Mouse (Mus musculus): ENCODE results near the gene Zfp78. TPM values are rescaled to one million over a fixed set of nuclear protein-coding genes. Genes with fewer than 3 reads are reported as not detected.
"Not testable (repeated sequence)": the region's sequence is repeated elsewhere in the genome, so short reads cannot be mapped to it uniquely, and the experiment has no call there.

Gene Zfp78
- polyA plus RNA-seq, 1 experiment from 2014 or later: 1.4 TPM

DNA sequence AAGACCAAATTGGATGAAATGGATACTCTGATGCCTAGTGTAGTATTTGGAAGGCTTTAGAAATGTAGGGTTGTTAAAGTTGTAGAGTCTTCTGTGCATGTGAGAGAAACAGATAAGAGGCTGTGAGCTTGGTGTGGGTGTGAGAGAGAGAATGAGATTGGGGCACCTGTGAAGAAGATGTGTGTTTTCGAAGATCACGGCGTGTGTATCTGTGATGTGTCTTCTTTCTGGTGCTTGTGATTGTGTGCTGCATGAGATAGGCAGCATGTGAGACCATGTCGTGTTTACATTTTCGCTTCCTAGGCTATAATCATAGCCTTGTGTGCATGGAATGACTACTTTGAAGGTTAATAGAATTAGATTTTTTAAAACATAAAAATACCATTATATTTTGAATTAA is 4.1 kb downstream of the Zfp78 start:
- Histone ChIP-seq H3K4me3 (replicated peaks; ENCODE audit: low read depth, low read length) (no peak overlapping the region), H3K4me2 (ENCODE audit: low read length) (no peak overlapping the region), H3K9ac (ENCODE audit: low read depth, low read length) (no peak overlapping the region), H3K4me1 (replicated peaks; ENCODE audit: insufficient read depth, low read length) (no peaks in the 10 kb centered on the region), H3K27me3 (ENCODE audit: insufficient read depth, low read length) (no peaks in the 10 kb centered on the region), H3K36me3 (ENCODE audit: insufficient read depth, low read length) (no peaks in the 10 kb centered on the region), H3K9me3 (replicated peaks; ENCODE audit: low read length) (no peaks in the 10 kb centered on the region), H3K27ac (no peak overlapping the region)
- 96% methylated on average over 5 of the region's 5 CpGs for WGBS
- DNase-seq (ENCODE audit: low spot score) (no peak), ATAC-seq (replicated peaks; ENCODE audit: low FRiP score, low read depth) (no peak)
- no peak for TF ChIP-seq CTCF (IDR thresholded peaks at IDR 0.05; ENCODE audit: low read depth)

DNA sequence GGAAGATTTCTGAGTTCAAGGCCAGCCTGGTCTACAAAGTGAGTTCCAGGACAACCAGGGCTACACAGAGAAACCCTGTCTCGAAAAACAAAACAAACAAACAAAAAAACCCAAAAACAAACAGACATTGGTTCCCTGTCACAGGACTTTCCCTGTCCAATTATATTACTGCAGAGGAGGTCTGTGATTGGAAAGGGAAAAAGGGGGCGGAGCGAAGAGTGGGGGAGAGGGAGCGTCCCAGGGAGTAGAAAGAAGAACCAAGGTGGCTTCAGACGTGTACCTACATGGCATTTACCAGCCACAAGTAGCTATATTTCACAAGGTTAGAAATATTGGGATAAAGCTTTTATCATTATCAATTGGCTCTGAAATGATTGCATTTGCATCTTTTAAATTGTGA is 5.1 kb downstream of the Zfp78 start:
- H3K4me3 ChIP-seq (replicated peaks; ENCODE audit: low read depth, low read length); H3K27me3 ChIP-seq (ENCODE audit: insufficient read depth, low read length); H3K4me2 ChIP-seq (ENCODE audit: low read length); H3K9ac ChIP-seq (ENCODE audit: low read depth, low read length); DNase-seq (ENCODE audit: low spot score); H3K4me1 ChIP-seq (replicated peaks; ENCODE audit: insufficient read depth, low read length); H3K27ac ChIP-seq; H3K36me3 ChIP-seq (ENCODE audit: insufficient read depth, low read length); ATAC-seq (replicated peaks; ENCODE audit: low FRiP score, low read depth); H3K9me3 ChIP-seq (replicated peaks; ENCODE audit: low read length): not testable (repeated sequence)
- 77% methylated on average over 5 of the region's 5 CpGs for WGBS

DNA sequence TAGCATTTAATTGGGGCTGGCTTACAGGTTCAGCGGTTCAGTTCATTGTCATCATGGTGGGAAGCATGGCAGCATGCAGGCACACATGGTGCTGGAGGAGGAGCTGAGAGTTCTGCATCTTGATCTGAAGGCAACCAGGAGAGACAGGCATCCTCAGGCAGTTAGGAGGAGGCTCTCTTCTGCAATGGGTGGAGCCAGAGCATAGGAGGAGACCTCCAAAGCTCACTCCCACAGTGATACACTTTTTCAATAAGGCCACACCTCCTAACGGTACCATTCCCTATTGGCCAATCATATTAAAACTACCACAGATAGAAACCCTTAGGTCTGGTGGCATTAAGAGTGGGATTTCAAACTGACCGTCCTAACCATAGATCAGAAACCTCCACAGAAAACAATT is 6.4 kb downstream of the Zfp78 start:
- no peaks in the 10 kb centered on the region for H3K27me3 ChIP-seq (ENCODE audit: insufficient read depth, low read length)

DNA sequence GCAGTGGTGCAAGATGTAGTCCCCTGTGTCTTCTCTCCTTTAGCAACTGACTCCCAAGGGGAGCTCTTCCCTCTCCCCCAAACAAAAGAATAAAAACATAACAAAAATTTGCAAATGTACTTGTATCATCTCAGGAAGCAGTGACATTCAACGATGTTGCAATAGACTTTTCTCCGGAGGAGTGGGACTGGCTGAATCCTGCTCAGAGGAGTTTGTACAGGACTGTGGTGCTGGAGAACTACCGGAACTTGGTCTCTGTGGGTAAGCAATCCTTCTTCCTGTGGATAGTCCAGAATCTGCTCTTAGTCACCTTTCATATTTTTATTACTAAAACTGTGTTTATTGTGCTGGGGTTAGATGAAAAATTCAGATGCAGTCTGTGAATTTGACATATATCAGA is 9.9 kb downstream of the Zfp78 start:
- no peak overlapping the region for H3K4me2 ChIP-seq (ENCODE audit: low read length)
- TF ChIP-seq CTCF (IDR thresholded peaks at IDR 0.05; ENCODE audit: low read depth): no peak
- H3K27ac ChIP-seq: no peak overlapping the region
- H3K4me1 ChIP-seq (replicated peaks; ENCODE audit: insufficient read depth, low read length): no peaks in the 10 kb centered on the region
- DNase-seq (ENCODE audit: low spot score): no peak
- no peak overlapping the region for H3K4me3 ChIP-seq (replicated peaks; ENCODE audit: low read depth, low read length)
- ATAC-seq (replicated peaks; ENCODE audit: low FRiP score, low read depth): no peak
- no peak overlapping the region for H3K9ac ChIP-seq (ENCODE audit: low read depth, low read length)
- no peaks in the 10 kb centered on the region for H3K9me3 ChIP-seq (replicated peaks; ENCODE audit: low read length)
- WGBS: 89% methylated on average over 3 of the region's 3 CpGs
- no peaks in the 10 kb centered on the region for H3K27me3 ChIP-seq (ENCODE audit: insufficient read depth, low read length)
- no peaks in the 10 kb centered on the region for H3K36me3 ChIP-seq (ENCODE audit: insufficient read depth, low read length)

More for the DNA sequence above, 6.4 kb downstream of the Zfp78 start:
- H3K4me2 ChIP-seq (ENCODE audit: low read length): no peak overlapping the region
- H3K4me3 ChIP-seq (replicated peaks; ENCODE audit: low read depth, low read length): no peak overlapping the region
- ATAC-seq (replicated peaks; ENCODE audit: low FRiP score, low read depth): no peak
- H3K27ac ChIP-seq: no peak overlapping the region
- DNase-seq (ENCODE audit: low spot score): no peak
- no peak for TF ChIP-seq CTCF (IDR thresholded peaks at IDR 0.05; ENCODE audit: low read depth)
- H3K9me3 ChIP-seq (replicated peaks; ENCODE audit: low read length): no peaks in the 10 kb centered on the region
- H3K4me1 ChIP-seq (replicated peaks; ENCODE audit: insufficient read depth, low read length): no peaks in the 10 kb centered on the region
- 90% methylated on average over 3 of the region's 3 CpGs for WGBS
- H3K9ac ChIP-seq (ENCODE audit: low read depth, low read length): no peak overlapping the region
- H3K36me3 ChIP-seq (ENCODE audit: insufficient read depth, low read length): no peaks in the 10 kb centered on the region

DNA sequence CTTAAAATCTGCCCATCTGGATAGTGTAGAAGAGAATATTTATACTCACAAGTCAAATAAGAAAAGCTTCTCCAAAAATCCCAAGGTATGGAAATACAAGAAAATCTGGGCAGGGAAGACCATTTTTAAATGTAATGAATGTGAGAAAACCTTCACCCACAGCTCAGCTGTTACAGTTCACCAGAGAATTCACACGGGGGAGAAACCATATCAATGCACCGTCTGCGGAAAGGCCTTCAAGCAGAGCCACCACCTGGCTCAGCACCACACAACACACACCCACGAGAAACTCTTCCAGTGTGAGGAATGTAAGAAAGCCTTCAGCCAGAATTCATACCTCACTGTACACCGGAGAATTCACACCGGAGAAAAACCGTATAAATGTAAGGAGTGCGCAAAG is 15.4 kb downstream of the Zfp78 start:
- no peak overlapping the region for H3K4me2 ChIP-seq (ENCODE audit: low read length)
- H3K36me3 ChIP-seq (ENCODE audit: insufficient read depth, low read length): no peaks in the 10 kb centered on the region
- no peak overlapping the region for H3K27ac ChIP-seq
- no peak for ATAC-seq (replicated peaks; ENCODE audit: low FRiP score, low read depth)
- 82% methylated on average over 8 of the region's 8 CpGs for WGBS
- H3K4me1 ChIP-seq (replicated peaks; ENCODE audit: insufficient read depth, low read length): 0 out of 2 replicates have a peak, but pooled peaks cover 3% of the 10 kb centered on the region
- no peaks in the 10 kb centered on the region for H3K9me3 ChIP-seq (replicated peaks; ENCODE audit: low read length)
- no peak for DNase-seq (ENCODE audit: low spot score)
- H3K4me3 ChIP-seq (replicated peaks; ENCODE audit: low read depth, low read length): no peak overlapping the region
- no peaks in the 10 kb centered on the region for H3K27me3 ChIP-seq (ENCODE audit: insufficient read depth, low read length)
- no peak overlapping the region for H3K9ac ChIP-seq (ENCODE audit: low read depth, low read length)
- TF ChIP-seq CTCF (IDR thresholded peaks at IDR 0.05; ENCODE audit: low read depth): no peak

DNA sequence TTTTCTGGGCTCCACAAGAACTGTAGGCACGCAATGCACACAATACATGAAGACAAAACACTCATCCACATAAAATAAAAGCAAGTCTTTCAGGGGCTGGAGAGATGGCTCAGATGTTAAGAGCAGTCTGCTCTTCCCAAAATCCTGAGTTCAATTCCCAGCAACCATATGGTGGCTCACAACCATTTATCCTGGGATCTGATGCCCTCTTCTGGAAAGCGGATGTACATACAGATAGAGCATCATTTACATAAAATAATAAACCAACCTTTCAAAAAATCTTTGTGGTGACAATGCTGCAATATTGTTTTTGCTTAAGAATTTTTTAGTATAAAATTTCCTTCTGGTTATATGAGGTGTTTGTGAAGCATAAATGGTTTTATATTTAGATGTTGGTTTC is 18.4 kb downstream of the Zfp78 start:
- no peaks in the 10 kb centered on the region for H3K9me3 ChIP-seq (replicated peaks; ENCODE audit: low read length)
- H3K4me3 ChIP-seq (replicated peaks; ENCODE audit: low read depth, low read length): no peak overlapping the region
- H3K9ac ChIP-seq (ENCODE audit: low read depth, low read length): no peak overlapping the region
- ATAC-seq (replicated peaks; ENCODE audit: low FRiP score, low read depth) (no peak), DNase-seq (ENCODE audit: low spot score) (no peak)
- H3K36me3 ChIP-seq (ENCODE audit: insufficient read depth, low read length): no peaks in the 10 kb centered on the region
- WGBS: 89% methylated on average over 2 of the region's 2 CpGs
- no peak overlapping the region for H3K27ac ChIP-seq
- H3K4me1 ChIP-seq (replicated peaks; ENCODE audit: insufficient read depth, low read length): 0 out of 2 replicates have a peak, but pooled peaks cover 3% of the 10 kb centered on the region
- H3K27me3 ChIP-seq (ENCODE audit: insufficient read depth, low read length): no peaks in the 10 kb centered on the region
- peak; percentile 40 for TF ChIP-seq CTCF (IDR thresholded peaks at IDR 0.05; ENCODE audit: low read depth)
- no peak overlapping the region for H3K4me2 ChIP-seq (ENCODE audit: low read length)

DNA sequence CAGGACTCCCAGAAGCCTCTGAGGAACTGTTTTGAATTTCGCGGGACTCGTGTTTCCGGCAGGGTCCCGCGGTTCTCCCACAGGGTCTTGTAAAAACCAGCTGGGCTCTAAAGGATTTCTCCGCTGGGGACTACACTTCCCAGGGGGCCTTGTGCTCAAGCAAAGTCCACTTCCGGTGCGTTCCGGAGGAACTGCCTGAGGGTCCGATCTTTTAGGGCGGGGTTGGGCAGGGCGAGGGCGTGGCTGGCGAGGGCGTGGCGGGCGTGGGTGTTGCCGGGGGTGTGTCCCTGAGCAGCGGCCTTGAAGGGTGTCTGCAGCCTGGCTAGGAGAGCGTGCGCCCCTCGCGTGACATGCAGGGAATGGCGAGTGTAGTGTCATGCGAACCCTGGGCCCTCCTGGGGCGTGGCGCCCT is 20.0 kb downstream of the Zfp78 start, which contains the start of gene Zfp28:
Gene Zfp28, plus strand, starts transcription at position 252 of the 412 bp plus-strand sequence.
- Histone ChIP-seq H3K9me3 (replicated peaks; ENCODE audit: low read length) (no peaks in the 10 kb centered on the region), H3K4me1 (replicated peaks; ENCODE audit: insufficient read depth, low read length) (0 out of 2 replicates have a peak, but pooled peaks cover 3% of the 10 kb centered on the region), H3K4me2 (ENCODE audit: low read length) (peak within 1 kb of the TSS; percentile 62), H3K4me3 (replicated peaks; ENCODE audit: low read depth, low read length) (peak within 1 kb of the TSS; percentile 50), H3K27ac (no peak within 1 kb of the TSS), H3K36me3 (ENCODE audit: insufficient read depth, low read length) (no peaks in the 10 kb centered on the region), H3K27me3 (ENCODE audit: insufficient read depth, low read length) (no peaks in the 10 kb centered on the region), H3K9ac (ENCODE audit: low read depth, low read length) (peak within 1 kb of the TSS; percentile 54)
- DNase-seq (ENCODE audit: low spot score) (peak; percentile 97), ATAC-seq (replicated peaks; ENCODE audit: low FRiP score, low read depth) (peak; percentile 98)
- WGBS: under 1% methylated on average over 28 of the region's 28 CpGs
- peak; percentile 41; the same call in 1 of the 2 replicates for TF ChIP-seq CTCF (IDR thresholded peaks at IDR 0.05; ENCODE audit: low read depth)
